Mouse (Mus musculus): ENCODE measurements around the gene Clec16a.

Clec16a gene

DNA sequence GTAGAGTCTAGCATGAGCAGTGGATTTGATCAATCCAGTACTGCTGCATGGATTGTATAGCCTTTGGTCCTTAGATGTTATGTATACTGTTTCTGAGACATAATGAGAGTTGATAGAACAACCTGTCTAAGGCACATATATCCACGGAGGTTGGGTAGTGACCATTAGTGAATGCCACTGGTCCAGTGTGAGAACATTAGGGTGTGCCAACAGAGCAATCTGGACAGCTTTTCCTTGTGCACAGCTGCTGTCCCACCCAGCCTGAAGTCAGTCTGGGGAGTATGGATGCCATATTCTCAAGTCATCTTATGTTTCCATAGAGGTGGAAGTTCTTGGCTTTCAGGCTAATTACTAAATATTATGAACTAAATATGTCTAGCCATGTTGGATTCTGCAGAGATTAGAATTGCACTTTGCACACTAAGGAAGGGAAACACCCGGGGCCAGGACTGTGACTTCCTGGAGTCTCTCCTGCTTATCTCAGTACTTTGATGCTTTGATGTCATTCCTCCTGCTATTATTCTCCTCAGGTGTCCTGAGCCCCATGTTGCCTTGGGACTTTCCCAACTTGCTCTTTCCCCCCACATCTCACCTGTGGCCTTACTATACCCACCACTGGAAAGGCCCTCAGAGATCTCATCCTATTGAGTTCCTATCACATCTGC, 36.2 kb downstream of the Clec16a start:
- no peak for DNase-seq (ENCODE audit: low read depth, low spot score)

DNA sequence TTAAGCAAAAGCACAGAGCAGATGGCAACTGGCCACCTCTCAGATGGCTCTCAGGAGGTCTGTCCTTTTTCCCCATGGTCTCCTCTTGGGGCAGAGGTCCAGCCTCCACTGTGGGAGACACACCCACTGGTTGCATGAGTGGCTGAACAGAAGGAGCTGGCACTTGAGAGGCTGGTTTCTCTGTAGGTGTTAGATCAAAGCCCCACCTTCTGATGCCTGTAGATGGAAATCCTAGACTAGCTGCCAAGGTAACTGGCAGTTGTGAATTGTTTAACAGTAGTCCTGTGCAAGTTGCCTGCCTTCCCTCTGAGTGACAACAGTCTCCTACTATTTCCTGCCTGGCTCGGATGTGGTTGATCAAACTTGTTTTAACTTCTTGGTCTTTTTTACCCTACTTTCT, 40.0 kb downstream of the Clec16a start:
- DNase-seq (ENCODE audit: low read depth, low spot score) = no peak

DNA sequence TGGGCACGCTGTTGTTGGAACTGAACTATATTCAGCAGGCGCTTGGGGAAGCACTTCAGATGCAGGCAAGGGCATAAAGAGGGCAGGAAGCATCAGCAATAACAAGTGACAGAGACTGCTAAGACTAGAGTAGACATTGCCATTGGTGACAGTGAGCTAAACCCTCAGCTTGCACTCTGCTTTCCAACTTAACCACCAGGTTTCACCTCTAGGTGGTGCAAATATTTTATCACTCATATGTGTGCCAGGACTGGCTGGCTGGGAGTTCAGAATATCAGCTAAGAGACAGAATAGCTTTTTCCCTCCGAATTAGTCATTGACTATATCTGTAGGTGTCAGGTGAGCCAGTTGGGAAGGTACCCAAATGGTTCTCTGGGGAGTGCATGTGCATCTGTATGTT, 41.4 kb downstream of the Clec16a start:
- DNase-seq (ENCODE audit: low read depth, low spot score) = no peak

DNA sequence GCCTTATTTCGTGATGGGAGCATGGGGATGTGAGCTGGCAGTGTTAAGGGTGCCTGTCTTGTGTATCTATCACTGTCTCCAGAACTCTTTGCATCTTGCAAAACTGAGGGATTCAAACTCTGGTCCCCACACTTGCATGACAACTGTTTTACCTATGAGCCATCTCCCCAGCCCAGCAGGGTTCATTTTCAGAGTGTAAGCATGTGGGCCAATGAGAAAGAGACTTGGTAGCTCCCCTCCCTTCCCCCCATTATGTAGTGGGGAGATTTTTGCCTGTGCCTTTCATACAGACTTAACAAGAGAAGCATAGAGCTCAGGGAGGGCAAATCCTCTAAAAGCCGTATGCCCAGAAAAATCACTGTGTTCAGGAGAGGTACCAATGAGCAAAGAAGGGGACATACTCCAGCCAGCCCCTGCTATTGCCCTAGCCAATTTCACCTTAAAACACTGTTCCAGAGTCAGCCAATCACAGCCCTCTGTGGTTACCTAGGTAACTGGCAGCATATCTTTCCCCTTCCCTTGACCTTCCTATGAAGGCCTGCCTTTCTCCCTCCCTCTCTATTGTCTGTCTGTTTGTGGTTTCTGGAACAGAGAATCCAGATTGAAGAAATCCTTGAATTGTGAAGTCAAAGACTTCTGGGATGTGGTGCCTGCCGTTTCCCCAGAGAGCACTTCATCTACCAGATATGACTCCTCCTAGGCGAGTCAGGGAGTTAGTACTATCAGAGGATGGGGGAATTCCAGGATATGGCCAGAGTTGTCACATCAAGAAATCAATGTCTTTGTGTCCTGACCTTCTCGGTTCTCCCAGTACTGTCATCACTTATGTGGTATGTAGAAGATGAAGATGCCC, 55.0 kb downstream of the Clec16a start:
- no peak for DNase-seq (ENCODE audit: low read depth, low spot score)

DNA sequence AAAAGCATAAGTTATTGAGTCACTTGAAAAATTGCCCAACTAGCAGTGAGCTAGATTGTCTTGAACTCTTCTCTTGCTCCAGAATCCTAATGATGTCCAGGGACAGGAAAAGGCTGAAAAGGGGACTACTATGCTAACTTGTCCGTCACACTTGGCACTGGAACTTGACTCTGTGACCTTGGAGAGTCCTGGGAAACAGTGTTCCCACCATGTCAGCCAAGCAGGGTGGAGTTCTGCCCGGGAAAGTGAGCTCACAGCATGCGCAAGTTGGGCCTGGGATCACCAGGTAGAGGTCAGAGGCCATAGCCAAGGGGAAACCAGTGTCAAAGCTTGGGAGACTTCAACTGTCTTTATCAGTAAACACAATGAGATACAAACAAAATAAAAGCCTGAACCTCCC, 62.7 kb downstream of the Clec16a start:
- DNase-seq (ENCODE audit: low read depth, low spot score) = peak; percentile 25

DNA sequence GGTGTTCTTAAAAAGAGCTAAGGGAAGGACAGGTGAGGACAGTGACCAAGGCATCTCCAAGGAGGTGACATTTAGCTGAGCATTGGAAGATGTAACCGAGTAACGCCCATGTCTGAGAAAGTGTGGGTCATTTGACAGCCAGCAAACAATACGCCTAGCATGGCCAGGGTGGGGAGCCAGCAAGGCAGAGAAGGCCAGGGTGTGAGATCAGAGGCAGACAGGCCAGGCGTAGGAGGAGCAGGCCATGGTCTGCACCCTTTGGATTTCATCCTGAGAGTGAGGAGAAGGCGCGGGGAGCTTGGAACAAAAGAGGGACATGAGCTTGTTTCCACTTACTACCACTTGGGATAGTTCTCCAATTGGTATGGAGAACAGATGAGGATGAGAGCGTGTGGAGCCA, 64.8 kb downstream of the Clec16a start:
- DNase-seq (ENCODE audit: low read depth, low spot score) = peak; percentile 59

DNA sequence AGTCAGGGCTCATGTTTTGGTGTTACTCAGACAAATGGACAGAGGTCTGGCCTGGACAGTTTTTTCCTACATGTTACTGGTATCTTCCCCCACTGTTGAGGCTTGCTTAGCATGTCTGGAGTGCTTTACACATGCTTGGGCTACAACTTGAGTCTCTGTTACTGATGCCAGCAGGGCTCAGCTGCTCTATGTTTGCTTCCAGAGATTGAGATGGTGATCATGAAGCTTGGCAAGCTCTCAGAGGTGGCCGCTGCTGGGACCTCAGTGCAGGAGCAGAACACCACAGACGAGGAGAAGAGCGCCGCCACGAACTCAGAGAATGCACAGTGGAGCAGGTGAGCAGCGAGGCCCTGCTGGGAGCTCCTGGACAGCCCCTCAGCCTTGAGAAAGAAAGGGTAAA, 65.7 kb downstream of the Clec16a start:
- no peak for DNase-seq (ENCODE audit: low read depth, low spot score)

DNA sequence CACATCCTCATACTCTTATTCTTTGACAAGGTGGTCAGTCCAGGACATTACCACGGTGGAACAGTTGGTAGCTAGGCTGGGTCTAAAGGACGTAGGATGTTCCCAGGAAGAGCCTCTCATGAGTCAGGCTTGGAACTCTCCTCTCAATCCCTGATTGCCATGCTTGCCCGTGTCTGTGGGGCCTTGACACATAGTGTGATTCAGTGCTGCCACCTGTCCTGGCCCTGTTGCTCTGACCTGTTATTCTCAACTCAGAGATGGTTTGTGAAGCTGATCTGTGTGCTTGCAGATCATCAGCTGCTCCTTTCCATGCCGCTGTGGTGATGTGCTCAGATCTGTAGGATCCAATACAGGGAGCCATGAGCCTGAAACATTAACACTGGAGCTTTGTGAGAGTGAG, 66.2 kb downstream of the Clec16a start:
- peak; percentile 63 for DNase-seq (ENCODE audit: low read depth, low spot score)

DNA sequence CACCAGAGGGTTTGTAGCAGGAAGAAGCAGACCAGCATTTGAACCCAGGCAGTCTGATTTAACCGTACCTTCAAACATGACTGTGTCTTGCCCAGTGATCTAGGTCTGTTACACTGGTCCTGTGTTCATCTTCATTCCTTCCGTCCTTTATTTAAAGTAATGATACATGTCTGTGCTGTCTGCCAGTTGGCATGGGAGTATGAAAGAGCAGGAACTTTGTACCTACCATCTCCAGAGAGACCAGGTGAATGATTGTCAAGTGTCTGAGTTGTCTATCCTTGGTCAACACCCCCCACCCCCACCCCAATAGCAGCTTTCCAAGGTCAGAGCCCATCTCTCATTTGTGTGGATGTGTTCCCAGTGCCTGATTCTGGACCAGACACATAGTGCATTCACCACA, 68.9 kb downstream of the Clec16a start:
- DNase-seq (ENCODE audit: low read depth, low spot score) = no peak

DNA sequence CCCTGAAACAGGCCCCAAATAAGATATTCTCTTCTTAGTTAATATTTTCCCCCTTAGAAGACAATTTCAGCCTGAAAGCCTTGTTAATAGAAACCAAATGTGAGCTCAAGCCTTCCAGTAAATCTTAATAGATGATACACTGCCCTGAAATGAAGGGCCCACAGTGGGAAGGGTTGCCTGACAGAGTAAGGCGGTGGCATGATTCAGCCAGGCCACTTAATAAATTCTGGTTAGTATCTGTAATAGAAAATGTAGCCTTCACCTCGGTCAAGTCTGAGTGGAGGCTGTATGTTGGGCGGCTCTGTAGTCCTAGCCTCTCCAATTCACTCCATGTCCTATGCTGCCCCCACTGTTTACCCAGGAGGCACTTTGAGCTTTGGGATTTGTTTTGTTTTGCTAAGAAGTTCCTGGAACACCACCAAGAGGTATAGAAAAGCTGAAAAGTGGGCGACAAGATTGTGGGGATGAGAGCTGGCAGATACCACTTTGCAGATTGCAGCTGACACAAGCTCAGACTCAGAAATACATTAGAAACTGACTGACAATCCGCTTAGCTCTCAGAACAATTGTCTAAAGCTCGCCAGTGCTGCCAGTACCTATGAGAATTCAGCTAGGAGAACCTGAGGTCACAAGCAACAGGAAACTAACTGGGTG, 75.9 kb downstream of the Clec16a start:
- no peak for DNase-seq (ENCODE audit: low read depth, low spot score)

DNA sequence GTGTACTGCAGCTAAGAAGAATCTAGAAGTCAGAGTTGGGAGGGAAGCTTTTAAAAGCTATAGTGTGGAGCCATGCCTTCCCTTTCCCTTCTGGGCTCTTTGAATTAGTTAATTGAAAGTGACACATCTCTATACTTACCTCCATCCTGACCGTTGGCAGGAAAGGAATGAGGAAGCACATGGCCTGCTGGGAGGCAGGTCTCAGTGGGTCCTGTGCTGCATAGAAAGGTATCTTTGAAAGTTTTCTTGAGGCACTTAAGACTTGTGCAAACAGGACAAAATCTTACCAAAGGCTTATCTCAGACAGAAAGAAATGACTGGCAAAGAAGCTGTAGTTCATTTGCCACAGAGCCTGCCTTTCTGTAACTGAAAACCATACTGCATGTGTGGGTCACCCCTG, 76.6 kb downstream of the Clec16a start:
- DNase-seq (ENCODE audit: low read depth, low spot score) = no peak

DNA sequence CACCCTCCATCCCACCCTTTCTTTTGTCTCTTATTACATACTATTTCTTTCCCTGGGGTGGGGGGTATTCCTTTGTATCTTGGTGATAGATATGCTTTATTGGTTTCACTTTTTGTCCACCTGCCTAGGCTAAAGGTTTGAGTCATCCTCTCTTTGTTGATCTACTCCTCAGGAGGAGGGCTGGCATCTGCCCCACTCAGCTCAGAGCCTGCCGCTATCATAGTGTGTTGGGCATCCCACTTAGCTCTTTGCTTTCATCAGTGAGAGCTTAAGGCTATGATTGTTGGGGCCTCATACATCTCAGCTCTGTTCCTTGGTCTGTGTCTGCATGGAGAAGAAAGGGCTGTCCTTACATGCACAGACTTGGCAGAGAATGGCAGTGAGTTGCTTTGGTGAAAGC, 81.0 kb downstream of the Clec16a start:
- no peak for DNase-seq (ENCODE audit: low read depth, low spot score)

DNA sequence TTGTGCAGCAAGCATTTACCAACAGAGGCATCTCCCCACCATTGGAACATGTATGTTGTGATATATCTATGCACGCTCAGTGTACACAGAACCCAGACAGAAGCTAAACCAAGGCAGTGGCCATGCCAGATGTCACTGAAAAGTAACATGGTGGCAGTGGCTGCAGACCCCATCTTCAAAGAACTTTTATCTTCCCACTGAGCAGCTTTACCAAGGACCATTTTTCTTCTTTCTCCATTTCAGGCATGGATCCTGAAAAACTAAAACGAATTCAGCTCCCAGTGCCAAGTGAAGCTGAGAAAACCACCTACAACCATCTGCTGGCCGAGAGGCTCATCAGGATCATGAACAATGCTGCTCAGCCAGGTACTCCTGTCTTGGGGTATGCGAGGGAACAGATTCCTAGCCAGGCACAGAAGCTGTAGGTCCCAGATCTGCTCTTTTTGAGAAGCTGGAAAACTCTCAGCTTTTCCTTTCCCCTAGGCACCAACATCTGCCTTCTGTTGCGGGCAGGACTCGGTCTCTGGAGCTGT, 82.1 kb downstream of the Clec16a start:
- no peak for DNase-seq (ENCODE audit: low read depth, low spot score)

DNA sequence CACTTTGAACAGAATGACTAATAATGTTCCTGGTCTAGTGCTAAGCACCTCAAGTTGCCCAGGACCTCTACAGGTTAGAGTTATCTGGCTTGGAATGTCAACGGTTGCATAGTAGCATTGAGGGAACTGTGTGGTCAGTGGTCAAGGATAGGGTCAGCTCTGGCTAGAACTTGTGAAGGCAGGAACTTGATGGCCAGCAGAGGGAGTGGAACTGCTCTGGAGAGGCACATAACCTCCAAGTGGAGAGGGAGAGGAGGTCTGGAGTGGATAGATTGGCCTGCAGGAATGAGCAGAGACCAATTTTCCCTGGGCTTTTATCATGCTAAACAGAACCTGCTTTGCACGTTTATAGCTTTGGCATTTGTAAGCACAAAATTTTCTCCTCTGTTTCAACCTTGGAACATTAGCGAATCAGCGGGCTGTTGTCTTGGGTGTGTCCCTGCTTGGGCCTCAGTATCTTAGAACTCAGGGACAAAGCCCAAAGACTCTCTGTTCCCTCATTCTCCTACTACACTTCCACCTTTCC, 83.0 kb downstream of the Clec16a start:
- DNase-seq (ENCODE audit: low read depth, low spot score) = no peak

DNA sequence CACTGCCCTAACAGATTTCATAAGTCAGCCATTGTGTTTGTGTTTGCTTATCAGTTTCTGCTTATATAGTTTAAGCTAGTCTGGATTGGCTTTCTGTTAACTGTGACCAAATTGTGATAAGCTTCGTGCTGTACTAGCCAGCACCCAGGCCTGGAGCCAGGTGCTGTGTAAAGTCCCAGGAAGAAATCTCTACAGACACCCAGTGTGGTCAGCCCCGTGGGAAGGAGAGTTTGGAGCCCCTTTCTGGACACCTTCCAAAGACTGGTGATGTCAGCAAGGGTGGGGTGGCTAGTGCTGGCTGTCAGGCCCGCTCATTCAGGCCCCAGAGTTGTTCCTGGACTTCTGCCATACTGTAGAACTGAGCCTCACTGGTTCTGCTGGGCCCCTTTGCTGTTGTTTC, 83.8 kb downstream of the Clec16a start:
- DNase-seq (ENCODE audit: low read depth, low spot score) = no peak

DNA sequence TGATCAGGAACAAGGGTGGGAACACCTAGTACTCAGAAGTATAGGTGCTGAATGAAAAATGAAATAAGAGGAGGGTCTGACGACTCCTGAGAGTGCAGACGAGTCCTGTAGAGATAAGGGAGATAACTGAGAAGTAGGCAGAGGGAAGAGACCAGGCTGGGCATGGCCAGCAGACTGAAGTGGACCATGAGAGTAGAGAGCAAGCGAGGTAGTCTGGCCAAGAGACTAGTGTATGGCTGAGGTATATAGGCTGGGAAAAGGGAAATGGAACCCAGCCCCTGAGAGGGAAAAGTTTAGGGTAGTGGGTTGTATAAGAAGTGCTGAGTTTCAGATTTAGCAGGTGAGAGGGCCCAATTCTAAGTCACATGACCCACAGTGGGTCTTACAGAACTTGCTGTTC, 84.2 kb downstream of the Clec16a start:
- DNase-seq (ENCODE audit: low read depth, low spot score) = no peak

DNA sequence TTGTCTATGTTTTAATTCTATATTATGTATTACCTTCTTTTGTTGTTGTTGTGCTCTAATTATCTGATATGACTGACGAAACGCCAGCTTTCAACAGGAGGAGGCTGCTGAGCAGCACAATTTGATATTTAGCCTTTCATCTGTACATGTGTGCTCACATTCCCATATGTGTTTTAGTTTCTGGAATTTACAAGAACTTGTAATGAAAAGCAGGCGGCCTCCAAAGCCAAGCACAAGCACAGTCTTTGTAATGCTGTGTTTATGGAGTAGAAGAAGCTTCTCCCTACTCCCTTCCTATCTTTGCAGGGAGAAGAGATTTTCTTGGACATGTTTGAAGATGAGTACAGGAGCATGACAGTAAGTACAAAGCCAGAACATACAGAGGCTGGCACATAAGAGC, 89.8 kb downstream of the Clec16a start:
- DNase-seq (ENCODE audit: low read depth, low spot score) = no peak

DNA sequence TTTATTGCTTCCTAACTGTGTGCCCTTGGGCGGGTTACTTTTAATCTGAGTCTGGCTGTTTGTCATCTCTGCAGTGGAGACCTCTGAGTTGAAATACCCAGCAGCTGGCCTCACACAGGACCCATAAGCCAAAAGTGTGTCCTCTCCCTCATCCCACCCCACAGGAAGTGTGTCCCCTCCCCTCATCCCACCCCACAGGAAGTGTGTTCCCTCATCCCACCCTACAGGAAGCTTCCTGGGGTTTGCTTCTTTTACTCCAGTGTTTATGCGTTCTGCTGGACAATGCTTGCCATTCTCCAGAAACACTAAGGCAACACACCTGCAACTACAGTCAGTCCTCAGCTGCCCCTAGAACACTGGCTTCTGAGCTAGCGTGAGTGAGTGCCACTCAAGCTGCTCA, 92.8 kb downstream of the Clec16a start:
- no peak for DNase-seq (ENCODE audit: low read depth, low spot score)

DNA sequence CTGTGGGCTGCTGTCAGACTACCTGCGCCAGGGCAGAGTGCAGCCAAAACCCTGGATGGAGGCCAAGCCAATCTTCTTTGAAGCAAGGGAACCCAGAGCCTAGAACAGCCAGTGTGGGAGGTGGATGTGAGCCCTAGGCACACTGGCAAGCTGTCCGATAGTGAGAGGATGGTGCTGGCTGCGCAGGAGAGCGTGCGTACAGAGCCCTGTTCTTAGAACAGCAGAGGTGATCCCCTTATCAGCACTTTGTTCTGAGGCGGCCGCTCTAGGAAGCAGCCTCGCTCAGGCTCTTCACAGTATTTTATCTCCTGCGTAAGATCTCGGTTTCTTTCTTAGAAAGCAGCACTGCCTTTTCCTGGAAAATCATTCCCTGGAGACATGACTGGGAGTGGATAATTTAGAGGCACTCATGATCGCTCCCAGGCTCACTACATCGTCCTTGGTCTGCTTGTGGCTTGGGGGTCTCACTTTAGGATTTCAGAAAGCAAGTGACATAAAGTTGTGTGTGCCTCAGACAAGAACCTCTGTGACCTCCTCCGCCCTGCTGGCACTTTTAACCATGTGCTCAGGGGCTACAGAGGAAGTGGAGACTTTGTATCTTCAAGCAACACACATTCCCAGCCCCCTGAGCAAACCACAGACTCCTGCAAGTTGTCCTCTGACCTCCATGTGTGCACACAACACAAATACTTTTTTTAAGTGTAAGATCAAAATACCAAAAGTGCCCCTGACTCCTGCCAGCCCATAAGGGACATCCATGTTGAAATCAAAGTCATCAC, 94.2 kb downstream of the Clec16a start:
- DNase-seq (ENCODE audit: low read depth, low spot score) = peak; percentile 43

DNA sequence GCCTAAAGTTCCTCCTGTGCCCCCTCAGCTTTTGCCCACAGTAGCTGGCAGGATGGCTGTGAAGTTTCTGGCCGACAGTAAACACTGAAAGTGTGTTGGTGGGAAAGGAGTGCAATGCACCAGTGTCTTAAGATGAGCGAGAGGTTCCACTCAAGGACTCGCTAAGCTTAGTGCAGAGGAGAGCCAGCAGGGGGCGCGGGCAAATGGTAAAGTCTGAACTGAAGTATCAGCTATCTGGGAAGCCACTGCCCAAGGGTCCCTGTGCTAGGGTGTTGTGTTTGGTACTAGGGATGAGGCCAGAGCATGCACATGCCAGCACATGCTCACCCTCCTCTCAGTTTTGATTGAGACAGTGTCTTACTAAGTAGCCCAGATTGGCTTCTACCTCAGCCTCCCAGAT, 94.9 kb downstream of the Clec16a start:
- peak; percentile 48 for DNase-seq (ENCODE audit: low read depth, low spot score)

DNA sequence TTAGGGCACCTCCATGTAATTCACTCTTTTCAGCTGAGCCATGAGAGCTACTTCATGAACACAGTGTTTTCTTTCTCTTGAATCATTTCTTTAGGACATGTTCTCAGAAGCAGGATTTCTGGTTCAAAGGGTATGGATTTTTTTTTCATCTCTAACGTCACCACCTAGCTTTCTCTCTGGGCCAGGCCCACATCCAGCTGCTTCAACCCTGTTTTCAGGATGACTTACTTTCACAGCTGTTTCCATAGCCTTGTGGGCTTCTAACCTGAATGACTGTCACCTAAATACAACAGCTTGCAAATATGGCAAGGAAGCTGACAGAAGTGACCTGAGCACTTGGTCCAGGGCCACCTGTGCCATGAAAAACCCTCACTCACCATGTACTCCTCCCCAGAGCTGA, 96.0 kb downstream of the Clec16a start:
- no peak for DNase-seq (ENCODE audit: low read depth, low spot score)

Data from skeletal muscle tissue, adult 2 months (tissue).